Mouse (Mus musculus): ENCODE results near the gene Poc1b. TPM values are rescaled to one million over a fixed set of nuclear protein-coding genes. Genes with fewer than 3 reads are reported as not detected.

The Poc1b gene
- polyA plus RNA-seq, 1 experiment from 2014 or later, result 33.5 TPM

GRCm38 (mm10) chr10:99203163-99203562 is 96.3 kb downstream of the Poc1b start:
- H3K27ac ChIP-seq (ENCODE audit: low read depth), result peak overlapping the region; percentile 84
- peak overlapping the region; percentile 42; the same call in 1 of the 2 replicates for H3K9ac ChIP-seq

GRCm38 (mm10) chr10:99203577-99204487 is 97.0 kb downstream of the Poc1b start:
- peak; percentile 75 for DNase-seq
- ATAC-seq (ENCODE audit: insufficient read depth), result peak; percentile 71
- Histone ChIP-seq H3K36me3 (ENCODE audit: insufficient read depth) (no peaks in the 10 kb centered on the region), H3K4me3 (ENCODE audit: low read depth, low read length) (peak overlapping the region; percentile 22), H3K27me3 (ENCODE audit: insufficient read depth, low read length) (no peaks in the 10 kb centered on the region), H3K4me1 (ENCODE audit: insufficient read depth) (peaks cover 14% of the 10 kb centered on the region), H3K9ac (peak overlapping the region; percentile 42), H3K9me3 (ENCODE audit: low read depth, low read length) (no peaks in the 10 kb centered on the region), H3K27ac (ENCODE audit: low read depth) (peak overlapping the region; percentile 84), H3K4me2 (peak overlapping the region; percentile 60)
- no peak for TF ChIP-seq CTCF (IDR thresholded peaks at IDR 0.05; ENCODE audit: low read depth)
- WGBS, result 1% methylated on average over 29 of the region's 29 CpGs

More at GRCm38 (mm10) chr10:99203163-99203562, 96.3 kb downstream of the Poc1b start:
- TF ChIP-seq CTCF (IDR thresholded peaks at IDR 0.05; ENCODE audit: low read depth), result no peak
- Histone ChIP-seq H3K36me3 (ENCODE audit: insufficient read depth) (no peaks in the 10 kb centered on the region), H3K4me3 (ENCODE audit: low read depth, low read length) (peak overlapping the region; percentile 22), H3K27me3 (ENCODE audit: insufficient read depth, low read length) (no peaks in the 10 kb centered on the region), H3K4me1 (ENCODE audit: insufficient read depth) (peaks cover 14% of the 10 kb centered on the region), H3K9me3 (ENCODE audit: low read depth, low read length) (no peaks in the 10 kb centered on the region), H3K4me2 (peak overlapping the region; percentile 60)
- ATAC-seq (ENCODE audit: insufficient read depth) (no peak), DNase-seq (no peak)
- WGBS, result 40% methylated on average over 5 of the region's 5 CpGs

GRCm38 (mm10) chr10:99204553-99204952 is 97.7 kb downstream of the Poc1b start:
- Histone ChIP-seq H3K4me1 (ENCODE audit: insufficient read depth) (peaks cover 14% of the 10 kb centered on the region), H3K27ac (ENCODE audit: low read depth) (peak overlapping the region; percentile 84), H3K27me3 (ENCODE audit: insufficient read depth, low read length) (no peaks in the 10 kb centered on the region), H3K9me3 (ENCODE audit: low read depth, low read length) (no peaks in the 10 kb centered on the region), H3K9ac (peak overlapping the region; percentile 42), H3K36me3 (ENCODE audit: insufficient read depth) (no peaks in the 10 kb centered on the region), H3K4me2 (peak overlapping the region; percentile 60), H3K4me3 (ENCODE audit: low read depth, low read length) (peak overlapping the region; percentile 22)
- DNase-seq (peak; percentile 67), ATAC-seq (ENCODE audit: insufficient read depth) (peak; percentile 36; the same call in 1 of the 2 replicates)
- 6% methylated on average over 11 of the region's 11 CpGs for WGBS
- TF ChIP-seq CTCF (IDR thresholded peaks at IDR 0.05; ENCODE audit: low read depth), result no peak

- H3K36me3 ChIP-seq (ENCODE audit: insufficient read depth), result no peaks in the 10 kb centered on the region
- ATAC-seq (ENCODE audit: insufficient read depth) (no peak), DNase-seq (no peak)
- H3K27ac ChIP-seq (ENCODE audit: low read depth), result no peak overlapping the region
- no peak overlapping the region for H3K9ac ChIP-seq
- no peak overlapping the region for H3K4me2 ChIP-seq
- TF ChIP-seq CTCF (IDR thresholded peaks at IDR 0.05; ENCODE audit: low read depth), result no peak
- no peaks in the 10 kb centered on the region for H3K9me3 ChIP-seq (ENCODE audit: low read depth, low read length)
- H3K4me3 ChIP-seq (ENCODE audit: low read depth, low read length), result no peak overlapping the region
- peaks cover 7% of the 10 kb centered on the region; the same call in 1 of the 2 replicates for H3K4me1 ChIP-seq (ENCODE audit: insufficient read depth)
- WGBS, result 53% methylated on average over 2 of the region's 2 CpGs
- no peaks in the 10 kb centered on the region for H3K27me3 ChIP-seq (ENCODE audit: insufficient read depth, low read length)
These were observed 100.3 kb downstream of the Poc1b start for GRCm38 (mm10) chr10:99207121-99207520.

GRCm38 (mm10) chr10:99209146-99209800 is 102.4 kb downstream of the Poc1b start:
- H3K4me2 ChIP-seq, result no peak overlapping the region
- DNase-seq (no peak), ATAC-seq (ENCODE audit: insufficient read depth) (no peak)
- H3K9ac ChIP-seq, result no peak overlapping the region
- no peaks in the 10 kb centered on the region for H3K9me3 ChIP-seq (ENCODE audit: low read depth, low read length)
- H3K36me3 ChIP-seq (ENCODE audit: insufficient read depth), result no peaks in the 10 kb centered on the region
- H3K4me1 ChIP-seq (ENCODE audit: insufficient read depth), result peaks cover 4% of the 10 kb centered on the region; the same call in 1 of the 2 replicates
- H3K27me3 ChIP-seq (ENCODE audit: insufficient read depth, low read length), result no peaks in the 10 kb centered on the region
- WGBS, result 76% methylated on average over 13 of the region's 13 CpGs
- no peak overlapping the region for H3K27ac ChIP-seq (ENCODE audit: low read depth)
- TF ChIP-seq CTCF (IDR thresholded peaks at IDR 0.05; ENCODE audit: low read depth), result no peak
- H3K4me3 ChIP-seq (ENCODE audit: low read depth, low read length), result no peak overlapping the region

- no peak for TF ChIP-seq CTCF (IDR thresholded peaks at IDR 0.05; ENCODE audit: low read depth)
- H3K27ac ChIP-seq (ENCODE audit: low read depth), result no peak overlapping the region
- DNase-seq, result no peak
- no peaks in the 10 kb centered on the region for H3K9me3 ChIP-seq (ENCODE audit: low read depth, low read length)
- H3K4me1 ChIP-seq (ENCODE audit: insufficient read depth), result no peaks in the 10 kb centered on the region
- H3K36me3 ChIP-seq (ENCODE audit: insufficient read depth), result no peaks in the 10 kb centered on the region
- ATAC-seq (ENCODE audit: insufficient read depth), result no peak
- WGBS, result 84% methylated on average over 6 of the region's 6 CpGs
- H3K27me3 ChIP-seq (ENCODE audit: insufficient read depth, low read length), result no peaks in the 10 kb centered on the region
- no peak overlapping the region for H3K9ac ChIP-seq
- H3K4me3 ChIP-seq (ENCODE audit: low read depth, low read length), result no peak overlapping the region
- H3K4me2 ChIP-seq, result no peak overlapping the region
These were observed 104.2 kb downstream of the Poc1b start for GRCm38 (mm10) chr10:99211021-99211420.
